Mouse (Mus musculus): ENCODE results near the gene Mblac2. TPM values are rescaled to one million over a fixed set of nuclear protein-coding genes. Genes with fewer than 3 reads are reported as not detected.
"Not testable (repeated sequence)": the region's sequence is repeated elsewhere in the genome, so short reads cannot be mapped to it uniquely, and the experiment has no call there.

Mblac2 gene
- total and polyA plus RNA-seq, 3 experiments = 0.62 to 7.8 (median 6.1) TPM

DNA sequence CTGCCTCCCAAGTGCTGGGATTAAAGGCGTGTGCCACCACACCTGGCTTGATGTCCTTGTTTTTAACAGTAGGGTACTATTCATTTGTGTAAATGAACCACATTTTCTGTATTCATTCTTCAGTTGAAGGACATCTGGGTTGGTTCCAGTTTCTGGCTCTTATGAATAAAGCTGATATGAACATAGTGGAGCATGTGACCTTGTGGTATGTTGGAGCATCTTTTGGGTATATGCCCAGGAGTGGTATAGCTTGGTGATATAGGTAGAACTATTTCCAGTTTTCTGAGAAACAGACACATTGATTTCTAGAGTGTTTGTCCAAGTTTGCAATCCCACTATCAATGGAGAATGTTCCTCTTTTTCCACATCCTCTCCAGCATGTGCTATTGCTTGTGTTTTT is 2.8 kb downstream of the Mblac2 start:
- TF ChIP-seq POLR2AphosphoS5 (IDR thresholded peaks at IDR 0.05; ENCODE audit: insufficient replicate concordance, low read depth, low read length) = no peak
- TF ChIP-seq TAL1 (conservative IDR thresholded peaks at IDR 0.05; ENCODE audit: low read depth, low read length) = no peak
- no peak for TF ChIP-seq GATA2 (IDR thresholded peaks at IDR 0.05; ENCODE audit: borderline replicate concordance, low read depth, low read length)
- no peak for TF ChIP-seq CTCF (IDR thresholded peaks at IDR 0.05; ENCODE audit: low read depth, low read length)
- no peak for TF ChIP-seq GATA1 (IDR thresholded peaks at IDR 0.05; ENCODE audit: borderline replicate concordance, low read length)
- ATAC-seq (ENCODE audit: extremely low read depth, insufficient number of reproducible peaks, low FRiP score, poor library complexity, severe bottlenecking) (no peak), DNase-seq (ENCODE audit: low spot score) (no peak)

DNA sequence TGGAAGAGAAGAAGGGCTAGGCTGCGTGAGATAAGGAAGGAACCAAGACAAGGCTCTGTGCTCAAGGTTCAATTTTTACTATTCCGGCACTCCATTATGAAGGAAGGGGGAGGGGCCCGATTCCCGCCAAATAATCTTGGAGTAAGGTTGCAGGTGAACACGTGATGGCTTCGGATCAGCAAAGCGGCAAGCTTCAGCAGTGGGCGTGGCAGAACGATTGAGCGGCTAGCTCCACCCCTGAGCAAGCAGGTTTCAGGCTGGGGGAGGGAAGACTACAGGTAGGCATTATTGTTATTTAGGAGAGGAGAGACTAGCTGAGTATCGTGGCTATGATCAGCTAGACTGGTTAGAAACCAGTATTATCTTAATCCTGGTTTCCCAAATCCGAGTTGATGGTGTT is 17.0 kb downstream of the Mblac2 start:
- not testable (repeated sequence) for DNase-seq (ENCODE audit: low spot score); ATAC-seq (ENCODE audit: extremely low read depth, insufficient number of reproducible peaks, low FRiP score, poor library complexity, severe bottlenecking)

More for the DNA sequence above, 2.8 kb downstream of the Mblac2 start:
- Histone ChIP-seq H3K4me1 (ENCODE audit: insufficient read depth, low read depth, low read length) (peaks cover 30% of the 10 kb centered on the region), H3K36me3 (replicated peaks) (peaks cover under 1% of the 10 kb centered on the region), H3K9me3 (replicated peaks) (no peaks in the 10 kb centered on the region), H3K27me3 (ENCODE audit: insufficient read depth, low read length) (no peaks in the 10 kb centered on the region), H3K4me3 (ENCODE audit: low read depth, low read length) (no peak overlapping the region)

DNA sequence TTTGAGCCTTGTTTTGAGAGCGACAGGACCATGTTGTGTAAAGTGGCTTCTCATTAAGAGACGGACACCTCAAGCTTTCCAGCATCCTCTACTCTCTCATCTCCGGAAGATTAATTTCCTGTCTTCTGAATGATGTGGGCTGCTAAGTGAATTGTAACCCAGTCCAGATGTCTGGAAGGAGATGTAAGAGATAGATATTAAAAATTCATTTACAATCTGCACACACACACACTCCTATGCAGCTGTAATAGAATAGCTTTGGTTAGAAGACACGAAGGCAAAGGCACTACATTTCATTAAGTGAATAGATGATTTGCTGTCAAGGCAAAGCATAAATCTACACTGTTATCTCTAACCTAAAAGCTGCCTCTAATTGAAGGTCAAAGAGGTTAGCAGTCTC is 18.0 kb downstream of the Mblac2 start:
- TF ChIP-seq CTCF (IDR thresholded peaks at IDR 0.05; ENCODE audit: low read depth, low read length) (no peak), TAL1 (conservative IDR thresholded peaks at IDR 0.05; ENCODE audit: low read depth, low read length) (no peak), GATA1 (IDR thresholded peaks at IDR 0.05; ENCODE audit: borderline replicate concordance, low read length) (no peak), POLR2AphosphoS5 (IDR thresholded peaks at IDR 0.05; ENCODE audit: insufficient replicate concordance, low read depth, low read length) (no peak), GATA2 (IDR thresholded peaks at IDR 0.05; ENCODE audit: borderline replicate concordance, low read depth, low read length) (no peak)
- H3K27me3 ChIP-seq (ENCODE audit: insufficient read depth, low read length) = no peaks in the 10 kb centered on the region
- H3K4me3 ChIP-seq (ENCODE audit: low read depth, low read length) = no peak overlapping the region
- ATAC-seq (ENCODE audit: extremely low read depth, insufficient number of reproducible peaks, low FRiP score, poor library complexity, severe bottlenecking) (no peak), DNase-seq (ENCODE audit: low spot score) (no peak)
- peaks cover 4% of the 10 kb centered on the region for H3K9me3 ChIP-seq (replicated peaks)
- H3K4me1 ChIP-seq (ENCODE audit: insufficient read depth, low read depth, low read length) = peaks cover 36% of the 10 kb centered on the region
- peaks cover 7% of the 10 kb centered on the region for H3K36me3 ChIP-seq (replicated peaks)

More for the DNA sequence above, 17.0 kb downstream of the Mblac2 start:
- not testable (repeated sequence) for H3K36me3 ChIP-seq (replicated peaks); H3K4me3 ChIP-seq (ENCODE audit: low read depth, low read length); H3K27me3 ChIP-seq (ENCODE audit: insufficient read depth, low read length); H3K9me3 ChIP-seq (replicated peaks)
- H3K4me1 ChIP-seq (ENCODE audit: insufficient read depth, low read depth, low read length) = peaks cover 35% of the 10 kb centered on the region

DNA sequence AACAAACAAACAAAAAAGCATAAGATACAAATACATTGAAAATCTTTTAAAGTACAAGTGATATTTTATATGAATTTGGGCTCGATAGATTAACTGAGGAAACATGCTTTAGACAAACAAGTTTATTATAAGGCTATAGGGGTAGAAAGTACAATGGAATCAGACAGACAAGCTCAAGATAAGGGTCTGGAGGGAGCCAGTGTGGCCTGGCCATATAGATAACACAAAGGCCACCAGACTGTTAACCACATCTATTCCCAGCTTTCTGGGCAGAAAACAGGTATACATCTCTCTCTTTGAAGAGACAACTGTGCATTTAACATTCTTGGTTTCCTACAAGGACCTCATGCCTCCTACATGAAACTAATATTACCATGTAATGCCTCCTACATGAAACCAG is 19.2 kb downstream of the Mblac2 start:
- peaks cover 4% of the 10 kb centered on the region for H3K9me3 ChIP-seq (replicated peaks)
- H3K4me1 ChIP-seq (ENCODE audit: insufficient read depth, low read depth, low read length) = peaks cover 37% of the 10 kb centered on the region
- DNase-seq (ENCODE audit: low spot score) (no peak), ATAC-seq (ENCODE audit: extremely low read depth, insufficient number of reproducible peaks, low FRiP score, poor library complexity, severe bottlenecking) (peak; percentile 82)
- peaks cover 7% of the 10 kb centered on the region for H3K36me3 ChIP-seq (replicated peaks)
- TF ChIP-seq GATA1 (IDR thresholded peaks at IDR 0.05; ENCODE audit: borderline replicate concordance, low read length) (no peak), TAL1 (conservative IDR thresholded peaks at IDR 0.05; ENCODE audit: low read depth, low read length) (peak; percentile 83), GATA2 (IDR thresholded peaks at IDR 0.05; ENCODE audit: borderline replicate concordance, low read depth, low read length) (no peak), CTCF (IDR thresholded peaks at IDR 0.05; ENCODE audit: low read depth, low read length) (no peak), POLR2AphosphoS5 (IDR thresholded peaks at IDR 0.05; ENCODE audit: insufficient replicate concordance, low read depth, low read length) (no peak)
- no peaks in the 10 kb centered on the region for H3K27me3 ChIP-seq (ENCODE audit: insufficient read depth, low read length)
- H3K4me3 ChIP-seq (ENCODE audit: low read depth, low read length) = no peak overlapping the region; the same call in 1 of the 2 replicates

DNA sequence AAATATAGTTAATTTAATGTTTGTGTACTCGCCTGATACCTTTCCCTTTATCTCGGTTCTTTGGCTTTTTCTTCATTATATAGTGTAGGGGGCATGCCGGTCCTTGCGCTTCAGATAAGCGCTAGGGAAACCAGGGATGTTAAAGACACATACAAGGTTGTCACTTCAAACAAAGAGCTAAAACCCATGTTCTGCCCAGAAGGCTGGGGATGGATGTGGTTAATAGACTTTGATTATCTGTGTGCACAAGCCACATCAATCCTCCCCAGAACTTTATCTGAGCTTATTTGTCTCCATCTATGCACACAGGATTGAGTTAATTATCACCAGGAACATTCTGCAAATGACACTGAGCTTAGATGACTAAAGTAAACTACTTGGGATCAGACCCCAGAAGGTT is 25.5 kb downstream of the Mblac2 start:
- Histone ChIP-seq H3K4me1 (ENCODE audit: insufficient read depth, low read depth, low read length) (peaks cover 50% of the 10 kb centered on the region), H3K36me3 (replicated peaks) (no peaks in the 10 kb centered on the region), H3K4me3 (ENCODE audit: low read depth, low read length) (no peak overlapping the region), H3K9me3 (replicated peaks) (no peaks in the 10 kb centered on the region), H3K27me3 (ENCODE audit: insufficient read depth, low read length) (no peaks in the 10 kb centered on the region)
- TF ChIP-seq GATA1 (IDR thresholded peaks at IDR 0.05; ENCODE audit: borderline replicate concordance, low read length) = no peak
- peak; percentile 70 for TF ChIP-seq TAL1 (conservative IDR thresholded peaks at IDR 0.05; ENCODE audit: low read depth, low read length)
- DNase-seq (ENCODE audit: low spot score) = no peak
- ATAC-seq (ENCODE audit: extremely low read depth, insufficient number of reproducible peaks, low FRiP score, poor library complexity, severe bottlenecking) = peak; percentile 82

DNA sequence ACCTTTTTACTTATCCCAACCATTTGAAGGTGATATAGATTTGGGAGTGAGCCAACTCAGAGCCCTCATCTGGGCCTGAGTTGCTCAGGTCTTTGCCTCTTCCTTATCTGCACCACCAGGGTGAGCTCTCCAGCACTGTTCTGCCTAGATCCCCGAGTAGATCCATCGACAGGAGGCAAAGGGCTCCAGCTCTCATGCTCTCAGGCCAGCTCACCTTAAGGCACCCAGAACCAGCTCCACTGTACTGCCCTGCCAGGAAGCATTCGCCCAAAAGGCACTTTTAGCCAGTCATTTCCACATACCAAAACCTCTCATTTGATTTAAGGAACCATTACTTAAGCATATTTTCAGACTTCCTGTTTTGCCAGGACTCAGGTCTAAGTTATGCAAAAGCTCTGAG is 29.8 kb downstream of the Mblac2 start:
- ATAC-seq (ENCODE audit: extremely low read depth, insufficient number of reproducible peaks, low FRiP score, poor library complexity, severe bottlenecking) (0 out of 2 replicates have a peak, but pooled peaks have one; percentile 32), DNase-seq (ENCODE audit: low spot score) (no peak)
- TF ChIP-seq TAL1 (conservative IDR thresholded peaks at IDR 0.05; ENCODE audit: low read depth, low read length) (peak; percentile 35; the same call in 1 of the 2 replicates), POLR2AphosphoS5 (IDR thresholded peaks at IDR 0.05; ENCODE audit: insufficient replicate concordance, low read depth, low read length) (no peak)
- H3K27me3 ChIP-seq (ENCODE audit: insufficient read depth, low read length) = no peaks in the 10 kb centered on the region
- H3K36me3 ChIP-seq (replicated peaks) = no peaks in the 10 kb centered on the region
- no peaks in the 10 kb centered on the region for H3K9me3 ChIP-seq (replicated peaks)
- H3K4me1 ChIP-seq (ENCODE audit: insufficient read depth, low read depth, low read length) = peaks cover 65% of the 10 kb centered on the region
- no peak overlapping the region for H3K4me3 ChIP-seq (ENCODE audit: low read depth, low read length)

DNA sequence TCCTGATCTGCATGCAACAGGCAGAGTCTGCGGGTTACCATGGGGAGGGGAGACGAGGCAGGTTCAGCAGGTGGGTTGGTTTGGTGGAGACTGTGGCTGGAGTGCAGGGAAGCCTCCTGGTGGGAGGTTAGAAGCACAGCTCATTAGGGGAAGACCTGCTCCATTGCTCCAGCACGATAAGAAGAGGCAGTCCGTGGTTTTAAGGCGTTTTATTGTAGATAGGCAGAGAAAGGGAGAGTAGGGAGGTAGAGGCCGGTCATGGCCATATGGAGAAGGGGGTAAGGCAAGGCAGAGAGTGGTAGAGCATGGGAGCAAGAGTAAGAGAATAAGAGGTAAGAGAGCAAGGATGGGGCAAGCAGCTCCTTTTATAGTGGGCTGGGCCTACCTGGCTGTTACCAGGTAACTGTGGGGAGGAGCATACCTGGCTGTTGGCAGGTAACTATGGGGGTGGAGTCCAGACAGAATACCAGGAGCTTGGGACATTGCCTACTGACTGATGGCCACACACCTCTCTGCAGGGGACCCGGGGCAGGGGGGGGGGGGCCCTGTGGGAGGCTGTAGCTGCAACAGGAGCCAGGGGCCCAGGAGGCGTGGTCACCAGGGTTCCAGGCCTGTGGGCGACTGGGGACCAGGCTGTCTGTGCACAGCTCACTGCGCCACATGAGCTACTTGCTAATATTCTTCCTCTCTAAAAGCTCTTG is 32.4 kb downstream of the Mblac2 start:
- DNase-seq (ENCODE audit: low spot score) (no peak), ATAC-seq (ENCODE audit: extremely low read depth, insufficient number of reproducible peaks, low FRiP score, poor library complexity, severe bottlenecking) (0 out of 2 replicates have a peak, but pooled peaks have one; percentile 17)
- Histone ChIP-seq H3K4me1 (ENCODE audit: insufficient read depth, low read depth, low read length) (peaks cover 44% of the 10 kb centered on the region), H3K4me3 (ENCODE audit: low read depth, low read length) (peak overlapping the region; percentile 51), H3K9me3 (replicated peaks) (no peaks in the 10 kb centered on the region; the same call in 1 of the 2 replicates), H3K36me3 (replicated peaks) (no peaks in the 10 kb centered on the region), H3K27me3 (ENCODE audit: insufficient read depth, low read length) (no peaks in the 10 kb centered on the region)
- TF ChIP-seq POLR2AphosphoS5 (IDR thresholded peaks at IDR 0.05; ENCODE audit: insufficient replicate concordance, low read depth, low read length) = no peak
- TF ChIP-seq TAL1 (conservative IDR thresholded peaks at IDR 0.05; ENCODE audit: low read depth, low read length) = no peak; the same call in 1 of the 2 replicates
- TF ChIP-seq CTCF (IDR thresholded peaks at IDR 0.05; ENCODE audit: low read depth, low read length) = no peak
- TF ChIP-seq GATA1 (IDR thresholded peaks at IDR 0.05; ENCODE audit: borderline replicate concordance, low read length) = no peak
- TF ChIP-seq GATA2 (IDR thresholded peaks at IDR 0.05; ENCODE audit: borderline replicate concordance, low read depth, low read length) = no peak
